In the genomic region with DNA sequence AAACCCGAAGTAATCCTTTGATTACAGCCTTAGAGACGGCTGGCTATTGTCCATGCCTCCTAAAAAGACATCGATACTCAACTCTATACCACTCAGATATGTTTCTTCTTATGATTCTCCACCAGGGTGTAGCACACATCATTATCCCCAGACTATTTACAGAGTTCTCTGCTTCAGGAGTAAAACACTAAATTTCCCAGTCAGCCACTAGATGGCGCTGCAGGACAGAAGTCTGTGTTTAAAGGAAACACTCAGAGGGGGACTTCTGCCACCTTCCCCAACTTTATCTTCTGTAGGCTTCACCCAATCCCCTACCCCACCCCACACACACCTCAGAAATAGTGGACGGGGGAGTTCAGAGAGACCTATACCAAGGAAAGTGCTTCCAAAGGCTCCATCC, we compare ENCODE assay signal across 8 mouse cellular contexts. TPM values are rescaled to one million over a fixed set of nuclear protein-coding genes. Genes with fewer than 3 reads are reported as not detected.
DNase-seq lines count a peak whose midpoint lies in the region; ATAC-seq and TF ChIP-seq lines count a peak whose summit lies in the region.

No protein-coding gene starts in this region.

- H3K9me3 ChIP-seq in limb, embryonic 10.5 days (replicated peaks): no peaks in the 10 kb centered on the region
- H3K9me3 ChIP-seq in neural tube, embryonic 13.5 days: no peaks in the 10 kb centered on the region
- no peaks in the 10 kb centered on the region for H3K9me3 ChIP-seq in stomach, embryonic 16.5 days (replicated peaks; ENCODE audit: control insufficient read depth, low read length)

- no peak overlapping the region for H3K4me3 ChIP-seq in kidney, adult 2 months (ENCODE audit: insufficient read depth, low read depth, low read length)
- no peak overlapping the region for H3K4me3 ChIP-seq in limb, embryonic 10.5 days
- H3K4me3 ChIP-seq in neural tube, embryonic 13.5 days: no peak overlapping the region
- no peak overlapping the region for H3K4me3 ChIP-seq in stomach, embryonic 16.5 days (replicated peaks; ENCODE audit: low read length)

- no peak for TF ChIP-seq POLR2A in kidney, adult 2 months (IDR thresholded peaks at IDR 0.05; ENCODE audit: low read depth, low read length)

- H3K27me3 ChIP-seq in kidney, adult 2 months (replicated peaks; ENCODE audit: control insufficient read depth, insufficient read depth, low read length): no peaks in the 10 kb centered on the region
- peaks cover 66% of the 10 kb centered on the region for H3K27me3 ChIP-seq in limb, embryonic 10.5 days (ENCODE audit: low read depth, poor library complexity, severe bottlenecking)
- H3K27me3 ChIP-seq in neural tube, embryonic 13.5 days: peaks cover 32% of the 10 kb centered on the region
- H3K27me3 ChIP-seq in stomach, embryonic 16.5 days (ENCODE audit: control insufficient read depth, insufficient read depth, low read length): no peaks in the 10 kb centered on the region

- 17% methylated on average over 5 of the region's 5 CpGs for WGBS in kidney, adult 2 months
- WGBS in limb, embryonic 10.5 days: 21% methylated on average over 5 of the region's 5 CpGs
- WGBS in neural tube, embryonic 13.5 days: 23% methylated on average over 5 of the region's 5 CpGs
- WGBS in stomach, embryonic 16.5 days: 10% methylated on average over 5 of the region's 5 CpGs

- peak; percentile 62 for TF ChIP-seq CTCF in kidney, adult 2 months (conservative IDR thresholded peaks at IDR 0.05; ENCODE audit: insufficient read depth, insufficient read length, low read depth, low read length)

- no peaks in the 10 kb centered on the region for H3K4me1 ChIP-seq in kidney, adult 2 months (ENCODE audit: control insufficient read depth, insufficient read depth, low read length)
- H3K4me1 ChIP-seq in limb, embryonic 10.5 days: peaks cover 23% of the 10 kb centered on the region
- H3K4me1 ChIP-seq in neural tube, embryonic 13.5 days (replicated peaks): peaks cover 44% of the 10 kb centered on the region
- peaks cover 20% of the 10 kb centered on the region for H3K4me1 ChIP-seq in stomach, embryonic 16.5 days (ENCODE audit: control insufficient read depth, insufficient read depth, low read length)

- H3K36me3 ChIP-seq in kidney, adult 2 months (ENCODE audit: control insufficient read depth, insufficient read depth, low read length): no peaks in the 10 kb centered on the region
- no peaks in the 10 kb centered on the region for H3K36me3 ChIP-seq in limb, embryonic 10.5 days
- H3K36me3 ChIP-seq in neural tube, embryonic 13.5 days: no peaks in the 10 kb centered on the region
- no peaks in the 10 kb centered on the region for H3K36me3 ChIP-seq in stomach, embryonic 16.5 days (ENCODE audit: control insufficient read depth, insufficient read depth, low read length)

- H3K4me2 ChIP-seq in neural tube, embryonic 13.5 days: no peak overlapping the region
- no peak overlapping the region for H3K4me2 ChIP-seq in stomach, embryonic 16.5 days (ENCODE audit: low read depth, low read length)

- H3K9ac ChIP-seq in neural tube, embryonic 13.5 days: no peak overlapping the region
- H3K9ac ChIP-seq in stomach, embryonic 16.5 days (ENCODE audit: low read length): no peak overlapping the region

- ATAC-seq in neural tube, embryonic 13.5 days (ENCODE audit: low read depth): peak; percentile 17; the same call in 1 of the 2 replicates
- peak; percentile 31; the same call in 1 of the 2 replicates for ATAC-seq in stomach, embryonic 16.5 days (ENCODE audit: insufficient read depth, low FRiP score)

- peak; percentile 84 for DNase-seq in 416B (ENCODE audit: low read depth)
- DNase-seq in ZHBTc4 (ENCODE audit: low read depth, low spot score): peak; percentile 87
- peak; percentile 86 to 91 for DNase-seq in cerebellum, postnatal 4 days (ENCODE audit: low spot score in 2 of 2)
- peak; percentile 88 for DNase-seq in gastrocnemius, postnatal 10 days
- DNase-seq in kidney, adult 2 months: peak; percentile 83
- peak; percentile 91 for DNase-seq in limb, embryonic 10.5 days (ENCODE audit: low spot score)

- H3K27ac ChIP-seq in kidney, adult 2 months (ENCODE audit: insufficient read depth, low read depth, low read length): no peak overlapping the region
- H3K27ac ChIP-seq in limb, embryonic 10.5 days: no peak overlapping the region
- H3K27ac ChIP-seq in neural tube, embryonic 13.5 days (replicated peaks): no peak overlapping the region
- no peak overlapping the region for H3K27ac ChIP-seq in stomach, embryonic 16.5 days (ENCODE audit: low read length)

RNA-seq across cellular contexts. Expression of a gene that starts 6.8 kb away (rescaled TPM):
- total RNA-seq in gastrocnemius, postnatal 10 days (2021): 10 to 100 TPM; 51.0 to 51.1 TPM
- 35.7 and 42.9 TPM in 2 replicates for polyA plus RNA-seq in kidney, adult 2 months (2012; rRNA removed)
- polyA plus RNA-seq in limb, embryonic 10.5 days (2016; fragmentation: Nextera tagmentation; extraction: Ambion mirVana): 12.5 and 28.7 TPM in 2 replicates
- 49.1 and 59.7 TPM in 2 replicates for polyA plus RNA-seq in neural tube, embryonic 13.5 days (2015; fragmentation: Nextera tagmentation; extraction: Ambion mirVana)
- polyA plus RNA-seq in stomach, embryonic 16.5 days (2015; fragmentation: Nextera tagmentation; extraction: Ambion mirVana): 47.3 and 48.8 TPM in 2 replicates

RNA-seq across cellular contexts. Expression of a gene that starts 10.7 kb away (rescaled TPM):
- not detected for total RNA-seq in gastrocnemius, postnatal 10 days (2021)
- not detected in 2 replicates for polyA plus RNA-seq in kidney, adult 2 months (2012; rRNA removed)
- not detected in 2 replicates for polyA plus RNA-seq in limb, embryonic 10.5 days (2016; fragmentation: Nextera tagmentation; extraction: Ambion mirVana)
- 0.45 and 0.60 TPM in 2 replicates for polyA plus RNA-seq in neural tube, embryonic 13.5 days (2015; fragmentation: Nextera tagmentation; extraction: Ambion mirVana)
- polyA plus RNA-seq in stomach, embryonic 16.5 days (2015; fragmentation: Nextera tagmentation; extraction: Ambion mirVana): not detected in 2 replicates

RNA-seq across cellular contexts. Expression of a gene that starts 44.9 kb away (rescaled TPM):
- total RNA-seq in gastrocnemius, postnatal 10 days (2021): 100 to 1,000 TPM; 399 to 482 TPM
- 100 and 157 TPM in 2 replicates for polyA plus RNA-seq in kidney, adult 2 months (2012; rRNA removed)
- 393 and 402 TPM in 2 replicates for polyA plus RNA-seq in limb, embryonic 10.5 days (2016; fragmentation: Nextera tagmentation; extraction: Ambion mirVana)
- 431 and 499 TPM in 2 replicates for polyA plus RNA-seq in neural tube, embryonic 13.5 days (2015; fragmentation: Nextera tagmentation; extraction: Ambion mirVana)
- polyA plus RNA-seq in stomach, embryonic 16.5 days (2015; fragmentation: Nextera tagmentation; extraction: Ambion mirVana): 442 and 560 TPM in 2 replicates
